Mouse (Mus musculus) lung, adult 2 months (tissue): ENCODE results near the gene Psg26.
"Not testable (repeated sequence)": the region's sequence is repeated elsewhere in the genome, so short reads cannot be mapped to it uniquely, and the experiment has no call there.

Experiments used
- CTCF ChIP-seq: fragments of 200-500 bp; IDR thresholded peaks from 2 replicates; pipeline ENCODE4 v1.5.1; 2011; ENCODE audit warnings: mild to moderate bottlenecking, low read length, control low read depth; ENCODE audit not compliant: insufficient read depth
- POLR2A ChIP-seq: fragments of 200-500 bp; IDR thresholded peaks from 2 replicates; pipeline ENCODE4 v1.6.1; 2011; ENCODE audit warnings: low read depth, mild to moderate bottlenecking, control low read depth, low read length, borderline replicate concordance; ENCODE audit errors: extremely low read depth

DNA sequence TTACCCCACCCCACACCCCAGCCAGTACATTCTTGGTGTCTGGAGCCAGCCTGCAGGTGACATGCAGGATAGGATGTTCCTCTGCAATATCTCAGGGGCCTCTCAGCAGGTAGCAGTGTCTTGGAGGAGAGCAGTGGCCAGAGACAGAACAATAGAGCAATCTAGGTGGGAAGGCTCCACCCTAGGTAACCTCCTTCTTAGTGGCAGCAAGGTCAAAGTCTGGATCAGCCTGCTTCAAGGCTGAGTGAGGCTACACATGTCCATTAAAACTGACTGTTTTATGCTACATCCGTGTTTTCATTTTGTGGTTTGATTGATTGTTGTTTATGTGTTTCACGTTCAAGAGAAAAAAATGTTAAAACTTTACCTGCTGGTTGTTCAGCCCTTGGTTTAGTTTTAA lies 28.4 kb upstream of the Psg26 start:
- TF ChIP-seq POLR2A, CTCF: not testable (repeated sequence)
